Mouse (Mus musculus) lung, postnatal 0 days (tissue): ENCODE measurements around the gene Nek1. TPM values are rescaled to one million over a fixed set of nuclear protein-coding genes. Genes with fewer than 3 reads are reported as not detected.
"Not testable (repeated sequence)": the region's sequence is repeated elsewhere in the genome, so short reads cannot be mapped to it uniquely, and the experiment has no call there.

Experiments used
- ATAC-seq: fragments of 200-750 bp; cut with Nextera tagmentation; 2 replicates; pipeline ENCODE4 v1.8.0; 2017; ENCODE audit warnings: moderate library complexity
- DNase-seq: peaks from one replicate; pipeline ENCODE4 v3.0.0-alpha.2; 2016; ENCODE audit warnings: low spot score
- H3K27ac ChIP-seq: fragments of 300-500 bp; sonication (generic); 2 replicates; pipeline ENCODE4 v1.5.1; 2014; ENCODE audit warnings: antibody characterized with exemption, mild to moderate bottlenecking, low read length, mixed read lengths
- H3K27me3 ChIP-seq: fragments of 300-500 bp; sonication (generic); replicated peaks from 2 replicates; pipeline ENCODE4 v1.6.1; 2014; ENCODE audit warnings: low read length, mixed read lengths; ENCODE audit not compliant: insufficient read depth
- H3K36me3 ChIP-seq: fragments of 300-500 bp; sonication (generic); 2 replicates; pipeline ENCODE4 v1.6.1; 2014; ENCODE audit warnings: low read length, mixed read lengths; ENCODE audit not compliant: insufficient read depth
- H3K4me1 ChIP-seq: fragments of 300-500 bp; sonication (generic); 2 replicates; pipeline ENCODE4 v1.6.1; 2014; ENCODE audit warnings: antibody characterized with exemption, low read depth, low read length, mixed read lengths; ENCODE audit not compliant: insufficient read depth
- H3K4me2 ChIP-seq: fragments of 300-500 bp; sonication (generic); replicated peaks from 2 replicates; pipeline ENCODE4 v1.6.1; 2014; ENCODE audit warnings: low read depth, mild to moderate bottlenecking, low read length, moderate library complexity, mixed read lengths
- H3K4me3 ChIP-seq: fragments of 300-500 bp; sonication (generic); 2 replicates; pipeline ENCODE4 v1.5.1; 2014; ENCODE audit warnings: low read depth, low read length
- H3K9ac ChIP-seq: fragments of 300-500 bp; sonication (generic); replicated peaks from 2 replicates; pipeline ENCODE4 v1.6.1; 2014; ENCODE audit warnings: low read depth, mild to moderate bottlenecking
- H3K9me3 ChIP-seq: fragments of 300-500 bp; sonication (generic); 2 replicates; pipeline ENCODE4 v1.6.1; 2016; ENCODE audit warnings: low read length, mixed read lengths
- CTCF ChIP-seq: IDR thresholded peaks from 2 replicates; pipeline ENCODE4 v1.5.1; 2016; ENCODE audit warnings: antibody characterized with exemption, mild to moderate bottlenecking
- EP300 ChIP-seq: IDR thresholded peaks from 2 replicates; pipeline ENCODE4 v1.6.1; 2016; ENCODE audit warnings: antibody characterized with exemption, mild to moderate bottlenecking, control low read depth
- WGBS: fragments of 180-500 bp; shearing (Covaris S2); extraction: QIAGEN DNeasy Blood & Tissue Kit; methylation state at CpG from one replicate; pipeline ENCODE4 v1.1.7; 2014; 5-methylcytosine and 5-hydroxymethylcytosine counted together
- polyA plus RNA-seq: library from polyadenylated mRNA; unstranded; fragments of >200 nt; fragmentation: Nextera tagmentation; extraction: Ambion mirVana; gene quantifications from 2 replicates; pipeline ENCODE4 v1.2.1, GENCODE M21; 2015

Nek1 gene
- polyA plus RNA-seq, 1 experiment from 2014 or later, result 9.7 TPM

DNA sequence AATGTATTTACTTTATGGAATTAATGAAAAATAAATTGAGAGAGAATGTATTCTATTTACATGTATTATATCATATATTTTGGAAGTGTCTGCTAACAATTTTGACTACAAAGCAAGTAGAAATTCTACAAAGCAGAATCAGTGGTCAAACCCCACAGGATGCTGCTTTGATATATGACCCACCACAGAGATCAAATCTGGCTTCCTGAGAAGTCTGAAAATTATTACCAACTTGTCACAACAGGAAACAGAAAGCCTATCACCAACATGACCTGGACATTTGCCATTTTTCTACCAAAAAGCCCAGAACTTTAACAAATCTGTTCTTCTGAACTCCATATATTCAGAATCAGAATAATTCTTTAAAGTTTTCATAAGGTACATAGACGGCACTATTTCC lies 11.6 kb upstream of the Nek1 start:
- no peaks in the 10 kb centered on the region; the same call in 1 of the 2 replicates for H3K4me1 ChIP-seq
- WGBS, result 11% methylated on average over 1 of the region's 1 CpGs
- no peak overlapping the region; the same call in 1 of the 2 replicates for H3K4me2 ChIP-seq
- no peak for ATAC-seq
- no peak for DNase-seq
- no peak overlapping the region for H3K27ac ChIP-seq
- H3K9ac ChIP-seq, result no peak overlapping the region
- no peaks in the 10 kb centered on the region for H3K9me3 ChIP-seq
- no peak overlapping the region for H3K4me3 ChIP-seq
- no peaks in the 10 kb centered on the region for H3K27me3 ChIP-seq
- no peaks in the 10 kb centered on the region for H3K36me3 ChIP-seq
- TF ChIP-seq CTCF, result no peak
- no peak for TF ChIP-seq EP300

DNA sequence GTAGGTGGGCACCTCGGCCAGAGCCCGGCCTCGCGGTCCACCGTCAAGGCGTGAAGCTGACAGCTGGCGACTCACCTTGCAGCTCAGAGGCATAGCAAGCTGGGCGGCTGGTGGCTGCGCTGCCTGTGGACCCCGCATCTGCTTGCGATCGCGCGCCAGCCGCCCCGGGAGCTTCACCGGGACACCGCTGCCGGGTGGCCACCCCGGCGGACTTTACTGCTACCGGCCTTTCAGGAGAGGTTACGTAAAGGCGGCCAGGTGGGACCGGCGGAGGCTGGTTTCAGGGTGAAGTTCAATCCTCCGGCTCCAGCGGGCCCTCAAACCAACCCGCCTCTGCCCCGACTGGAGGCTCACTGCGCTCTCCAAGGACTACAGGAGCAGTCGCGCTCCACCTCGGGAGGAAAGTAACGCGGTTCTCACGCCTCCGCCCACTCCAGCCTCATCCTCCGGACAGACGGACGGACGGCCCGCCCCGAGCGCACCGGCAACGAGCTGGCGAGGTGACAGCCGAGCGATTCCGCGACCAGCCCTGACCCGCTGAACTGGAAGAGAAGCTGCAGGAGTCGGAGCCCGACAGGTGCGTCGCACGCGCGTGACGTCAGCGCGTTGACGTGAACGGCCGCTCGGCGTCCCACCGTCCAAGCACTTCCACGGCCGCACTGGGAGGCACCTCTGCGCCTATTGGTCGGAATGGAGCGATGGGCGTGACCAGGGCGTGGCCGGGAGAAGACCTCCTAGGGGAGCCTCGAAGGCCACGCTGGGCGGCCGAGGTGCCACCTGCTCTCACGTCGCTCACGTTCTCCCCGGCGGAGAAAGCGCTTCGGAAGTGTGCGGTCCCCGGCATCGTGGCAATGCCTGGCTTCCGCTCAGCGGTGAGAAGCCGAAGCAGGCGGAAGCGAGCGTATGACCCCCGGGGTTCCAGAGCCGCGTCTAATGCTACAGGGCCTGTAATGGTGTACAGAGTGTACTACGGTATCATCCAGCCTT lies 10.0 kb upstream of the Nek1 start, which contains the start of gene Clcn3:
Gene Clcn3, minus strand, starts transcription at position 600 of the 987 bp plus-strand sequence.
- peak; percentile 99 for ATAC-seq
- Histone ChIP-seq H3K27ac (peak within 1 kb of the TSS; percentile 92), H3K4me1 (no peaks in the 10 kb centered on the region; the same call in 1 of the 2 replicates), H3K27me3 (no peaks in the 10 kb centered on the region), H3K9ac (peak within 1 kb of the TSS; percentile 76), H3K4me2 (peak within 1 kb of the TSS; percentile 93), H3K36me3 (no peaks in the 10 kb centered on the region), H3K9me3 (no peaks in the 10 kb centered on the region), H3K4me3 (peak within 1 kb of the TSS; percentile 85)
- DNase-seq, result peak; percentile 98
- under 1% methylated on average over 85 of the region's 101 CpGs for WGBS
- TF ChIP-seq CTCF (no peak), EP300 (no peak)

DNA sequence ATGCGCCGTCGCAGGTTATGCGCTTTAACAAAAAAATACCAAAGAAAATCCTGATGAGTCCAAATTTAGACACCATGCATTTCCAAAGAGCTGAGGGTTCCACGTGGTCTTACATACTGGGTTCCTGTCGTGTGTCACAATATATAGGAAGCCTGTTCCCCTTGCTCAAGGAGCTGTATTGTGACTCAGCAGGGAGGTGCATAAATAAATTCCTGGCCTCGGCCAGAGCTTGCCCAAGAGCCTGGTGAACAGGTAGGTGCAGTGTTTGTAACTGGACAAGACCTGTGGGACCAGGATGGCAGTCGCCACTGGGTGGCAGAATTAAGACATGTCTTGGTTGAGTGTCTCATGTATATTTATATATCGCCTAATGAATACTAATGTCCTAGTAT lies 9.3 kb upstream of the Nek1 start:
- ATAC-seq, result peak; percentile 81
- no peaks in the 10 kb centered on the region; the same call in 1 of the 2 replicates for H3K4me1 ChIP-seq
- no peak overlapping the region for H3K9ac ChIP-seq
- no peaks in the 10 kb centered on the region for H3K27me3 ChIP-seq
- H3K4me2 ChIP-seq, result peak overlapping the region; percentile 93
- TF ChIP-seq CTCF (peak; percentile 72), EP300 (peak; percentile 58)
- no peaks in the 10 kb centered on the region for H3K9me3 ChIP-seq
- peak overlapping the region; percentile 92 for H3K27ac ChIP-seq
- WGBS, result 7% methylated on average over 9 of the region's 9 CpGs
- no peaks in the 10 kb centered on the region for H3K36me3 ChIP-seq
- peak; percentile 92 for DNase-seq
- peak overlapping the region; percentile 85 for H3K4me3 ChIP-seq

DNA sequence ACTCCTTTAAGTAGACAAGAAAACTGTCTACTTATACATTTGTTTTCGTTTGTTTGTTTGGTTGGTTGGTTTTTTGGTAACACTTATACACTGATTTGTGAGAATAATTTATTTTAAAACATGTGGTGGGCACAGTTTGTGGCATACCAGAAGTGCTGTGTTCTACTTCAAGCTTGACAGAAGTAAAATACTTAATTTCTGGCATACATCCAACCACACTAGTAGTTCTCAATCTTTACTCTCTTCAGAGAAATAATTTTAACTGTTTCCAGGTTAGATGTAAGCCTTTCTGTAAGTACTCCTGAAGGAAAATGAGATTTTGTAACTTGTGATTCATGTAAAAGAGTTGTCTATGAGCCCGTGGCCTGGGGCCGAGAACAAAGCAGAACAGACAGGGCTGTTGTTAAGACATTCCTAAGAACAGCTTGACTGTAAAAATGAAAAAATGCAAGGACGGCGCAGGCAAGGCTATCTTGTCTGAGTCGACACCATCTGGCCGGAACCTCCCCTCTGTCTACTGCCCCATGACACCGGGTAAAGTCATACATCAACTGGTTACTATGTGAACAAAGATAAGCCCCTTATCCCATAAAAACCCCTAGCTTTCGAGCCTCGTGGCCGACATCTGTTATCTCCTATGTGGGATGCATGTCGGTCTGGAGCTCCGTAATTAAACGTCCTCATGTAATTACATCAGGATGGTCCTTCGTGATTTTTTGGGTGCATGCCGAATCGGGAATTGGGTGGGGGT lies 8.6 kb upstream of the Nek1 start:
- not testable (repeated sequence) for H3K9me3 ChIP-seq, H3K4me3 ChIP-seq, H3K4me1 ChIP-seq, H3K9ac ChIP-seq, H3K36me3 ChIP-seq, H3K27me3 ChIP-seq, H3K27ac ChIP-seq, H3K4me2 ChIP-seq, ATAC-seq
- 83% methylated on average over 17 of the region's 17 CpGs for WGBS
- peak; percentile 20 for DNase-seq

DNA sequence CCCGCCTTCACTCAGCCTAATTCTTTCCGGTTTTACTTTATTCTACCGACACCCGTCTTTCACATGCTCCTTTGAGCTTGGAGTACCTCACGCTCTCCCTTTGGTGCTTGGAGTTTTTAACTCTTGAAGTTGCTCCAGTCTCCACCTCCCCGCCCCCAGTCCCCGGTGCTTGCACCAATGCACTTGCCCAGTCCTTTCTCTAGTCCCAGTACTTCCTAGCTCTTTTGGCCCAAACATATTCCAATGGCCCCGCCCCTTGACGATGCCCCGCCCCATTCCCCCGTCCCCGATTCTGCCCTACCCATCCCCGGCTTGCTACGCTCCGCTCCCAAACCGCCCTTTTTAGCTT lies 460 bp upstream of the Nek1 start:
- DNase-seq (peak; percentile 89), ATAC-seq (peak; percentile 85)
- Histone ChIP-seq H3K4me1 (no peaks in the 10 kb centered on the region), H3K27ac (peak overlapping the region; percentile 91), H3K36me3 (no peaks in the 10 kb centered on the region), H3K4me2 (peak overlapping the region; percentile 57), H3K27me3 (no peaks in the 10 kb centered on the region), H3K9ac (peak overlapping the region; percentile 26), H3K4me3 (peak overlapping the region; percentile 82), H3K9me3 (no peaks in the 10 kb centered on the region)
- 0 out of 2 replicates have a peak, but pooled peaks have one; percentile 11 for TF ChIP-seq EP300
- TF ChIP-seq CTCF, result no peak
- WGBS, result under 1% methylated on average over 16 of the region's 16 CpGs

DNA sequence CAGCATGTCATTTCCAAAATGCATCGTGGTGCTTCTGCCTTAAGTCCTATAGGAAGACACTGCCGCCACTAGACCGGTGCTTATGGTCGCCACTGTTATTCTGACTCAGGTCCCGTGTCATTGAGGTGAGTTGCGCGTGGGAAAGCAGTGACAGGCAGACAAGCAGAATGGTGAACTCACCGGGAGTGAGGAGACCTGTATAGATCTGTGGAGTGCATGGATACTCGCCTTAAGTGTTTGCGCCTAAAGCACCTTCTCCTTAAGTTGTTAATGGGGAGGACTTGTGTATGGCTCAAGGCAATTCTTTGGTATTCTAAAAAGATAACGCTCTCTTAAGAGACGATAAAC lies 618 bp downstream of the Nek1 start:
- no peaks in the 10 kb centered on the region for H3K4me1 ChIP-seq
- peak overlapping the region; percentile 65 for H3K4me2 ChIP-seq
- peak overlapping the region; percentile 91 for H3K27ac ChIP-seq
- ATAC-seq (0 out of 2 replicates have a peak, but pooled peaks have one; percentile 1), DNase-seq (no peak)
- peak overlapping the region; percentile 82 for H3K4me3 ChIP-seq
- H3K27me3 ChIP-seq, result no peaks in the 10 kb centered on the region
- no peaks in the 10 kb centered on the region for H3K36me3 ChIP-seq
- no peaks in the 10 kb centered on the region for H3K9me3 ChIP-seq
- TF ChIP-seq CTCF (no peak), EP300 (no peak)
- WGBS, result 3% methylated on average over 12 of the region's 12 CpGs
- peak overlapping the region; percentile 70 for H3K9ac ChIP-seq
